Mouse (Mus musculus) limb, embryonic 12.5 days (tissue): ENCODE results near the gene Tbc1d25. TPM values are rescaled to one million over a fixed set of nuclear protein-coding genes. Genes with fewer than 3 reads are reported as not detected.

Experiments
- ATAC-seq: fragments of 200-750 bp; cut with Nextera tagmentation; 2 replicates; pipeline ENCODE4 v1.8.0; 2017; ENCODE audit warnings: low read depth, moderate TSS enrichment; ENCODE audit not compliant: insufficient number of reproducible peaks, insufficient read depth, low FRiP score, low TSS enrichment
- H3K27ac ChIP-seq: fragments of 300-500 bp; sonication (generic); 2 replicates; pipeline ENCODE4 v1.5.1; 2016; ENCODE audit warnings: mild to moderate bottlenecking, moderate library complexity
- H3K27me3 ChIP-seq: fragments of 300-500 bp; sonication (generic); 2 replicates; pipeline ENCODE4 v1.6.1; 2016; ENCODE audit warnings: mild to moderate bottlenecking, moderate library complexity
- H3K36me3 ChIP-seq: fragments of 300-500 bp; sonication (generic); 2 replicates; pipeline ENCODE4 v1.6.1; 2016; ENCODE audit warnings: mild to moderate bottlenecking, moderate library complexity
- H3K4me1 ChIP-seq: fragments of 300-500 bp; sonication (generic); replicated peaks from 2 replicates; pipeline ENCODE4 v1.6.1; 2016
- H3K4me2 ChIP-seq: fragments of 300-500 bp; sonication (generic); 2 replicates; pipeline ENCODE4 v1.6.1; 2016; ENCODE audit warnings: mild to moderate bottlenecking, moderate library complexity
- H3K4me3 ChIP-seq: fragments of 300-500 bp; sonication (generic); replicated peaks from 2 replicates; pipeline ENCODE4 v1.5.1; 2016; ENCODE audit warnings: mild to moderate bottlenecking
- H3K9ac ChIP-seq: fragments of 300-500 bp; sonication (generic); replicated peaks from 2 replicates; pipeline ENCODE4 v1.6.1; 2016; ENCODE audit warnings: mild to moderate bottlenecking, moderate library complexity
- H3K9me3 ChIP-seq: fragments of 300-500 bp; sonication (generic); 2 replicates; pipeline ENCODE4 v1.6.1; 2016; ENCODE audit warnings: mild to moderate bottlenecking, moderate library complexity
- WGBS: fragments of 180-500 bp; shearing (Covaris S2); methylation state at CpG from one replicate; pipeline ENCODE4 v1.1.7; 2016; 5-methylcytosine and 5-hydroxymethylcytosine counted together
- polyA plus RNA-seq: library from polyadenylated mRNA; unstranded; fragments of >200 nt; fragmentation: Nextera tagmentation; extraction: Ambion mirVana; gene quantifications from 2 replicates; pipeline ENCODE4 v1.2.1, GENCODE M21; 2016

Tbc1d25 gene
- polyA plus RNA-seq, 1 experiment from 2014 or later = 13.8 TPM

DNA sequence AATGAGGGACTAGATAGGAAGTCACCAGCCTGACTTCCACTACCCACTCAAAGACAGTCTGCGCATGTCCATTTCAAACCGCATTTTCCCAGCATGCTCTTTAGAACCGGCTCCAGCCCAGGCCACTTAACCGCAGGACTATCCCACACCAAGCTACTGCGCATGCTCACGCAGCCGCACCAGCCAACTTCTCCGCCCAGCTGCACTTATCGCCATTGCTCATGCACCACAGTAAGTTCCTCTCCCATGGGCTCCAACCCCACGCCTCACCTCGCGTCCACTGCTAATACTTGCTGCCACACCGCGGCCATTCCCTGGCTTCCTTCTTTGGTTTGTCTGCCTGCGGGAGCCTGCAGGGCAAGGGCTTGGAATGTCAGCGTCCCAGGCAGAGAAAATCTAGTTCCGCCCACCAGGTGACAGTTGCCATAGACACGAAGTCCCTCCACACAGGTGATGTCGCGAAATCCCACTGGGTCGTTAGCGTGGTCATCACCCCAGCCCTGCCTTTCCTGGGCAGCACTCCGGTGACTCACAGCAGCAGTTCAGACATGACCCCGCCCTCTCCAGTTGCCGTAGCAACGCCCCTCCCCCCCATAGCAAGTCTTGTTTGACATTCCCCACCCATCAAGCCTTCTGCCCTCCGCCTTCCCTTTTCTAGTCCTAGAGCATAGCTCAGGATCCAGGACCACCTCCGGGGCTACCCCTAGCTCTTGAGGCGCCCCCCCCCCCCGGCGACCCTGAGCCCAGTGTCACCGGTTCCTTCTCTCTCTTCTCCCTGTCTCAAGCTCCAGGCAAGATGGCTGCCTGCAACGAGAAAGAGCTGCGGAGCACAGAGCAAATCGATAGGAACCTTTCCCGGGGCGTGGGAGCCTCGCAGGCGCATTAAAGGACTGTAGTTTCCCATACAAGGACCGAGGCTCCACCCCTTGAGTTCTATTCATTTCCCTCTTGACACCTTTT lies 43.7 kb downstream of the Tbc1d25 start, which contains the start of gene Wdr13:
Gene Wdr13 (minus strand): TSS at position 876 of the 960 bp plus-strand sequence.
- 17% methylated on average over 38 of the region's 40 CpGs for WGBS
- no peaks in the 10 kb centered on the region for H3K9me3 ChIP-seq
- H3K4me3 ChIP-seq = peak within 1 kb of the TSS; percentile 51
- H3K4me2 ChIP-seq = peak within 1 kb of the TSS; percentile 57
- peak within 1 kb of the TSS; percentile 91 for H3K27ac ChIP-seq
- peak within 1 kb of the TSS; percentile 56; the same call in 1 of the 2 replicates for H3K9ac ChIP-seq
- H3K36me3 ChIP-seq = peaks cover 12% of the 10 kb centered on the region
- peak; percentile 83 for ATAC-seq
- no peaks in the 10 kb centered on the region for H3K4me1 ChIP-seq
- H3K27me3 ChIP-seq = no peaks in the 10 kb centered on the region

- Histone ChIP-seq H3K27ac (no peak overlapping the region), H3K4me2 (peak overlapping the region; percentile 57), H3K4me1 (no peaks in the 10 kb centered on the region), H3K27me3 (no peaks in the 10 kb centered on the region), H3K9me3 (no peaks in the 10 kb centered on the region), H3K36me3 (peaks cover 17% of the 10 kb centered on the region), H3K4me3 (peak overlapping the region; percentile 51), H3K9ac (no peak overlapping the region)
- 91% methylated on average over 17 of the region's 17 CpGs for WGBS
- ATAC-seq = no peak
Measured at GRCm38 (mm10) chrX:8131393-8131792, 44.6 kb downstream of the Tbc1d25 start.

- peaks cover 29% of the 10 kb centered on the region for H3K36me3 ChIP-seq
Measured at GRCm38 (mm10) chrX:8125235-8125634, 50.7 kb downstream of the Tbc1d25 start.

GRCm38 (mm10) chrX:8123821-8124470 lies 52.0 kb downstream of the Tbc1d25 start:
- no peak overlapping the region for H3K4me3 ChIP-seq
- H3K4me2 ChIP-seq = no peak overlapping the region
- H3K27ac ChIP-seq = no peak overlapping the region
- no peak for ATAC-seq
- peaks cover 21% of the 10 kb centered on the region; the same call in 1 of the 2 replicates for H3K36me3 ChIP-seq
- no peaks in the 10 kb centered on the region for H3K4me1 ChIP-seq
- no peaks in the 10 kb centered on the region for H3K9me3 ChIP-seq
- H3K27me3 ChIP-seq = no peaks in the 10 kb centered on the region
- H3K9ac ChIP-seq = no peak overlapping the region
- 83% methylated on average over 6 of the region's 6 CpGs for WGBS

More at GRCm38 (mm10) chrX:8125235-8125634, 50.7 kb downstream of the Tbc1d25 start:
- H3K4me3 ChIP-seq = no peak overlapping the region
- no peak overlapping the region for H3K4me2 ChIP-seq
- WGBS = 83% methylated on average over 7 of the region's 7 CpGs
- H3K27ac ChIP-seq = no peak overlapping the region
- no peak for ATAC-seq
- no peak overlapping the region for H3K9ac ChIP-seq
- no peaks in the 10 kb centered on the region for H3K27me3 ChIP-seq
- H3K4me1 ChIP-seq = no peaks in the 10 kb centered on the region
- H3K9me3 ChIP-seq = no peaks in the 10 kb centered on the region

- ATAC-seq = no peak
- Histone ChIP-seq H3K27me3 (no peaks in the 10 kb centered on the region), H3K4me2 (no peak overlapping the region), H3K9ac (no peak overlapping the region), H3K4me3 (no peak overlapping the region), H3K36me3 (peaks cover 3% of the 10 kb centered on the region; the same call in 1 of the 2 replicates), H3K4me1 (no peaks in the 10 kb centered on the region), H3K9me3 (no peaks in the 10 kb centered on the region), H3K27ac (no peak overlapping the region)
Measured at GRCm38 (mm10) chrX:8117264-8117663, 58.7 kb downstream of the Tbc1d25 start.

GRCm38 (mm10) chrX:8115275-8115674 lies 60.7 kb downstream of the Tbc1d25 start:
- H3K9me3 ChIP-seq = no peaks in the 10 kb centered on the region
- WGBS = 71% methylated on average over 4 of the region's 4 CpGs
- ATAC-seq = no peak

GRCm38 (mm10) chrX:8105019-8105418 lies 71.0 kb downstream of the Tbc1d25 start:
- Histone ChIP-seq H3K36me3 (no peaks in the 10 kb centered on the region), H3K9me3 (no peaks in the 10 kb centered on the region), H3K27ac (no peak overlapping the region), H3K4me3 (no peak overlapping the region), H3K4me1 (no peaks in the 10 kb centered on the region), H3K27me3 (no peaks in the 10 kb centered on the region), H3K4me2 (no peak overlapping the region), H3K9ac (no peak overlapping the region)
- no peak for ATAC-seq
- 95% methylated on average over 3 of the region's 3 CpGs for WGBS

More at GRCm38 (mm10) chrX:8115275-8115674, 60.7 kb downstream of the Tbc1d25 start:
- Histone ChIP-seq H3K4me2 (no peak overlapping the region), H3K27me3 (no peaks in the 10 kb centered on the region), H3K9ac (no peak overlapping the region), H3K4me1 (no peaks in the 10 kb centered on the region), H3K36me3 (peaks cover 3% of the 10 kb centered on the region; the same call in 1 of the 2 replicates), H3K27ac (no peak overlapping the region), H3K4me3 (no peak overlapping the region)

Other genes with a start within 250 kb of the Tbc1d25 start
- gene Eras, start 247.6 kb downstream of the Tbc1d25 start, polyA plus RNA-seq = not detected in 2 replicates
- 52.9 and 53.6 TPM in 2 replicates for gene Hdac6, start 228.3 kb downstream of the Tbc1d25 start, polyA plus RNA-seq
- gene Gata1, start 198.1 kb downstream of the Tbc1d25 start, polyA plus RNA-seq = 2.0 and 2.3 TPM in 2 replicates
- not detected in 2 replicates for gene Glod5, start 157.7 kb downstream of the Tbc1d25 start, polyA plus RNA-seq
- gene Suv39h1, start 101.4 kb downstream of the Tbc1d25 start, polyA plus RNA-seq = 87.7 and 90.6 TPM in 2 replicates
- 0.10 and 0.31 TPM in 2 replicates for gene Was, start 85.7 kb downstream of the Tbc1d25 start, polyA plus RNA-seq
- 20.5 and 20.9 TPM in 2 replicates for gene Wdr13, start 43.3 kb downstream of the Tbc1d25 start, polyA plus RNA-seq
- gene Rbm3, start 30.3 kb downstream of the Tbc1d25 start, polyA plus RNA-seq = 531 and 573 TPM in 2 replicates
- gene Ebp, start 17.3 kb upstream of the Tbc1d25 start, polyA plus RNA-seq = 23.3 and 28.2 TPM in 2 replicates
- gene Porcn, start 30.3 kb upstream of the Tbc1d25 start, polyA plus RNA-seq = 11.4 and 13.2 TPM in 2 replicates
- 47.6 and 49.2 TPM in 2 replicates for gene Ftsj1, start 76.2 kb upstream of the Tbc1d25 start, polyA plus RNA-seq
- gene Slc38a5, start 95.0 kb upstream of the Tbc1d25 start, polyA plus RNA-seq = 1.0 and 1.4 TPM in 2 replicates
- gene Ssxb10, start 151.2 kb upstream of the Tbc1d25 start, polyA plus RNA-seq = not detected in 2 replicates
- gene Ssxb9, start 190.8 kb upstream of the Tbc1d25 start, polyA plus RNA-seq = not detected in 2 replicates
- not detected in 2 replicates for gene Ssxb1, start 237.1 kb upstream of the Tbc1d25 start, polyA plus RNA-seq